Mouse (Mus musculus): Measurements from ENCODE around the gene Mrpl4.
A peak's percentile ranks its signal among the peaks of the same experiment; 100 is the strongest.

The Mrpl4 gene

DNA sequence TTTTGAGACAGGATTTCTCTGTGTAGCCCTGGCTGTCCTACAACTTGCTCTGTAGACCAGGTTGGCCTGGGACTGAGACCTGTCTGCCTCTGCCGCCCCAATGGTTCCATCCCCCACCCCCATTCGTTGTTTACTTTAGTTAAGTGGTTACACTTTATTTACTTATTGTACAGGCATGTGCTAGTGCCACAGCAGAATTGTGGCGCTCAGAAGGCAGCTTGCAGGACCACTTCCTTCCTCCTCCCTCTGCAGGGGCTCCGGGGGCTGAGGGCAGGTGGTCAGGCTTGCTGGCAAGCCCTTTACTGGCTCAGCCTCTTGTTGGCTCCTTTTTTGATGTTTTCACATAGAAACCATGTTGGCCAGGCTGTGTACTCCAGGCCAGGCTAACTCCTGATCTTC is 14.6 kb downstream of the Mrpl4 start:
- DNase-seq (ENCODE audit: low read depth): no peak

DNA sequence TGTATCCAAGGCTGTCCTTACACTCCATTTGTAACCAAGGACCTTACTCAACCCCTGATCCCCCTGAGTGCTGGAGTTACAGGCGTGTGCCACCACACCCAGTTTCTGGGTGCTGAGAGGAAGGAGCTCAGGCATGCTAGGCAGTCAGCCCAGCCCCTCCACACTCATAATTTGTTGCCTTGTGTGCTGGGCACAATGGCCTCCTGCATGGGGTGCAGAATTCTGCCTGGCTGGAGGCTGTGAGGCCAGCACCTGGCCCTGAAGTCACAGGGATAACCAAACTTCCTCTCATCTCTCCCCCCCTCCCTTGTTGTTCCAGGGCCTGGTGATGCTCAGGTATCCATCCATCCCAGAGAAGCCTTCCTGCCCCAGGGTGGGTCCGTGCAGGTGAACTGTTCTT is 16.1 kb downstream of the Mrpl4 start:
- DNase-seq (ENCODE audit: low read depth): no peak

DNA sequence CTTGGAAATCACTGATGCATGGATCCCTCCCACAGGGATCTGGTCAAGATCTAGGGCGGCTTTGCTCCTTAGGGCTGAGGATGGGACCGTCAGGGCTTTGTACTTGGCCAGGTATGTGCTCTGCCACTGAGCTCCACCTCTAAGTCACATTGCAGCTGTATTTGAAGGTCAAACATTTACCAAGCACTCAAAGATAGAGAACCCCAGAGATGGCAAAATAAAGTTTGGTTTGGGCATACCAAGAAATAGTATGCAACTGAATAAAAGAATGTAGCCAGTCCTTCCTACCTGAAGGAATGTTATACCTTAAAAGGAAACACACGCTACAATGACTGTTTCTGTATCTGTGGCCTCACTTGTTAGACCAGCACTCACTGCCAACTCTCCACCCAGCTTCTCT is 18.8 kb downstream of the Mrpl4 start:
- no peak for DNase-seq (ENCODE audit: low read depth)

DNA sequence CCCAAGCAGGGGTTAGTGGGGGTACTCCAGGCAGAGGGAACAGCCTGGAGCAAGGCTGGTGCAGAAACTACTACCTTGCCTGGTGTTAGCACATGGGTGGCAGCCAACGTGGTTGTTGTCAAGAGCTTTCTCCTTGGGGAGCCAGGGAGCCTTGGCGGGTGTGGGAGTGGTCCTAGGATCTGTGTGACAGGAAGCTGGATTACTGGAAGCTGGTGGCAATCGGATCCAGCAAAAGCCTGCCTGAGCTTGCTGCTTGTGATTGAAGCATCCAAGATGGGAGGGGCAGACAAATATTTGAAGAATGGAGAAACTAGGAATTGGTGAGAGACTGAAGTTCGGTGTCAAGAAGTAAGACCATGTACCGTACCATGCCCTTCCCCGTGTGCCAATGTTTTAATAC is 19.8 kb downstream of the Mrpl4 start:
- DNase-seq (ENCODE audit: low read depth): no peak

DNA sequence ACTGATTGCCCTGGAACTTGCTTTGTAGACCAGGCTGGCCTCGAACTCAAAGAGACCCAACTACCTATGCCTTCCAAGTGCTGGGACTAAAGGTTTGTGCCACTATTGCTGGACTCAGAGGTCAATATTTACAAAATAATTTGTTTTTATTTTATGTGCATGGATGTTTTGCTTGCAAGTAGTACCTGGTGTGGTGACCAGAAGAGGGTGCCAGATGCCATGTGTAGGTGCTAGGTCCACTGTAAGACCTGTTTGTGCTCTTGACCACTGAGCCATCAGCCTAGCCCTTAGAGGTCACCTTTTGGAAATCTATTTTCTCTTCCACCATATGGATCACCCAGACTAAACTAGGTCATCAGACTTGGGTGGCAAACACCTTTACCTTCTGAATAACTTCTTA is 20.2 kb downstream of the Mrpl4 start:
- no peak for DNase-seq (ENCODE audit: low read depth)

DNA sequence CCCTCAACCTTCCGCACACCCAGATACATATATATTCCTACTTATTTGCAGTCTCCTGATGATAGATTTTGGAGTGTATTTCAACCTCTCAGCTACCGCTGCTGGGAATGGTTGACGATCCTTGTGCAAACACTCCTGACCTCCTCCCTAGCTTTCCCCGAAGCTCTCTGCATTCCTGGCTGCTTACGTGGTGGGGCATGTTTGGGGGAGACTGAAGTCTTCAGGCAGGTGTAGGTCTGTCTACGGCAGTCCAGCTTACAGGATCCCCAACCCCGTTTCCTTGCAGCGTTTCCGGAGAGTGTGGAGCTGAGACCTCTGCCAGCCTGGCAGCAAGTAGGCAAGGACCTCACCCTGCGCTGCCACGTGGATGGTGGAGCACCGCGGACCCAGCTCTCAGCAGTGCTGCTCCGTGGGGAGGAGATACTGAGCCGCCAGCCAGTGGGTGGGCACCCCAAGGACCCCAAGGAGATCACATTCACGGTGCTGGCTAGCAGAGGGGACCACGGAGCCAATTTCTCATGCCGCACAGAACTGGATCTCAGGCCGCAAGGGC is 22.8 kb downstream of the Mrpl4 start:
- no peak for DNase-seq (ENCODE audit: low read depth)

DNA sequence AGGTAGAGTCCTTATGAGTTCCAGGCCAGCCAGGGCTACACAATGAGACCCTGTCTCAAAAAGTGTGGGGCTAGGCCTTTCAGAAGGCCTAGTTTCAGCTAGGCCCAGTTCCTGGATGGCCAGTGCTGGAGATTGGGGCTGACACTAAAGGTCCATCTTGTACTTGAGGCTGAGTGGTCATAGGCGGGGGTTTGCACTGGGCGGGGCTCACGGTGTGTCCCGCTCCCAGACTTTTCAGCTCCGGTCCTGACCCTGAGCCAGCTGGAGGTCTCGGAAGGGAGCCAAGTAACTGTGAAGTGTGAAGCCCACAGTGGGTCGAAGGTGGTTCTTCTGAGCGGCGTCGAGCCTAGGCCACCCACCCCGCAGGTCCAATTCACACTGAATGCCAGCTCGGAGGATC is 24.3 kb downstream of the Mrpl4 start:
- DNase-seq (ENCODE audit: low read depth): no peak

DNA sequence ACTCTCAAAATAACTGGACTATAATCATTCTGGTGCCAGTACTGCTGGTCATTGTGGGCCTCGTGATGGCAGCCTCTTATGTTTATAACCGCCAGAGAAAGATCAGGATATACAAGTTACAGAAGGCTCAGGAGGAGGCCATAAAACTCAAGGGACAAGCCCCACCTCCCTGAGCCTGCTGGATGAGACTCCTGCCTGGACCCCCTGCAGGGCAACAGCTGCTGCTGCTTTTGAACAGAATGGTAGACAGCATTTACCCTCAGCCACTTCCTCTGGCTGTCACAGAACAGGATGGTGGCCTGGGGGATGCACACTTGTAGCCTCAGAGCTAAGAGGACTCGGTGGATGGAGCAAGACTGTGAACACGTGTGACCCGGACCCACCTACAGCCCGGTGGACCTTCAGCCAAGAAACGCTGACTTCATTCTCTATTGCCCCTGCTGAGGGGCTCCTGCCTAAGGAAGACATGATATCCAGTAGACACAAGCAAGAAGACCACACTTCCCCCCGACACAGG is 25.3 kb downstream of the Mrpl4 start:
- no peak for DNase-seq (ENCODE audit: low read depth)

DNA sequence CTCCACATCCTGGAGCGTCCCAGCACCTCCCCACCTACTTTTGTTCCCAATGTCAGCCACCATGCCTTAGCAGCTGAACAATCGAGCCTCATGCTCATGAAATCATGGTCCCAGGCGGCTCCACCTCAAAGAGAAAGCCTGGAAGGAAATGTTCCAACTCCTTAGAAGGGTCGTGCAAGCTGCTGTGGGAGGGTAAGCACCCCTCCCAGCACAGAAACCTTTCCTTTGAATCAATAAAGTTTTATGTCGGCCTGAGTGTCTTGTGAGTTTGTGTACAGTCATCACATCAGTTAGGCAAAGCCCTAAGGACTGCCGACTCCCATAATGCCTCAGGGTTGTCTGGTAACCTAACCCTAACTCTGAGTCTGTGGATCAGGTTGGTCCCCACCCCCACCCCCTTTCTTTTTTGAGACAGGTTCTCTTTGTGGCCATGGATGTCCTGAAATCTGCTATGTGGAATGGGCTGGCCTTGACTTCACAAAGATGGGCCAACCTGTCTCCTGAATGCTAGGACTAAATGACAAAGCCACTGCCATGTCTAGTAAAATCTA is 26.1 kb downstream of the Mrpl4 start:
- no peak for DNase-seq (ENCODE audit: low read depth)

DNA sequence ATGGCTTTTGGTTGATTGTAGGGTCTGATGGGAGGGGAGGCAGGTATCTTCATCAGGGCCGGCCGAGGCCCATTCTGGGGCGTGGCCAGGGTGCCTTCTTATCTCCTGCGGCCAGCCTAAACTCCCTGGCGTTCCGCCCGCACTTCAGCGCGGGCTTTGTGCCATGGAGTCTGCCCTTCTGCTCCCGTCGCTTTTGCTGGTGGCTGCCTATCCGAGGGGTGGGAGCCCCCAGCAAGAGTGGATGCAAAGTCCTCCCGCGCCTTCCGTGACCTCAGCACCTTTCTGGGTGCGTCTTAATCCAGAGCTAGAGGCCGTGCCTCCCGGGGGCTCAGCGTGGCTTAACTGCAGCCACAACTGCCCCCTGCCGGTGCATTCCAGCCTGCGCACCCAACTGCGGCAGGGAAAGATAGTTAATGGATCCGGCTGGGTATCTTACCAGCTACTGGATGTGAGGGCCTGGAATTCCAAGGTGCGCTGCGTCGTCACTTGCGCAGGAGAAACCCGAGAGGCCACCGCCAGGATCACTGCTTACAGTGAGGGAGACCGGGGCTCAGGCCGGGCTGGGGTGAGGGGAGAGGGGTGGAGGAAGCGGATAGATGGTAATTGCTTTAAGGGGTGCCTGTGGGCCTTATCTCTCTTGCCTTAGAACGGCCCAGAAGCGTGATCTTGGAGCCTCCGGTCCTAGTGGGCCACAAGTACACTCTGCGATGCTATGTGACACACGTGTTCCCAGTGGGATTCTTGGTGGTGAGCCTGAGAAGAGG is 26.9 kb downstream of the Mrpl4 start, which contains the start of gene Icam4:
TSS of gene Icam4 (plus strand) at position 83 of the 764 bp plus-strand sequence.
- DNase-seq (ENCODE audit: low read depth): peak; percentile 90

DNA sequence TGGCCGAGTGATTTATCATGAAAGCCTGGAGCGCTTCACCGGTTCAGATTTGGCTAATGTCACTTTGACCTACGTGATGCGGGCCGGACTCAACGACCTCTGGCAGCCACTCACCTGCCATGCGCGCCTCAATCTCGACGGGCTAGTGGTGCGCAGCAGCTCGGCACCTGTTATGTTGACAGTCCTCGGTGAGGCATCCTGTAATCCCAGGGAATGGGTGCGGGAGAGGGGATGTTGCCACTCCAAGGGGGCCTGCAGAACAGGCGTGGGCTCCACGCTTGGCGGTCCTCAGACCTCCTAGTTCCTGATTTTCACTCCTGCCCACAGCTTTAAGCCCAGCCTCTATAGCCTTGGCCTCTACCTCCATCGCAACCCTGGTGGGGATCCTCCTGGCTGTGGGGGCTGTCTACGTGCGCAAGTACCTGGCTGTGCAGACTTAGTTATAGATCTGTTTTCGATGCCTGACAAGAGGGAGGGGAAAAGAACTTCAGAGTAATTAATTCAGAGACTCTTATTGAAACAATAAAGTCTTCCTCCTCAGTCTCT is 27.6 kb downstream of the Mrpl4 start:
- DNase-seq (ENCODE audit: low read depth): no peak

DNA sequence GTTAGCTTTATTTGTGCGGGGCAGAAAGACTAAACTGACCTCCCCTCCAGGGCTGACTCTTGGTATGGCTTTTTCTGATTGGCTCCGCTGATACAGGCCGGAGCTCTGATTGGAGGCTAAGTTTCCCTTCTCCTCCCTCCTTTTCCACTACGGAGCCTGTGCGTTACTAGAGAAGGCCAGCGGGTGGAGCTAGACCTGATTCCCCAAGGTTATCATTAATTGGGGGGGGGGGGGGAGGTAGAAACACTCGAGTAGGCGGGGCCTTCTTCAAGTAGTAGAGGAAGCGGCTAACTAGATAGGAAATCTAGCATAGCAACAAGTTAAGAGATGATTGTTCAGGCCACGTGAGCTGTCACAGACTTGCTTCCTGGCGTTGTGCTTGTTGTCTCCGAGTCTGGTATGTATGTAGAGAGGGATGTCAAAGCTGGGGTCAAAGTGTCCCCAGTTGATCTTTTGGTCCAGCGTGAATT is 28.3 kb downstream of the Mrpl4 start:
- peak; percentile 98 for DNase-seq (ENCODE audit: low read depth)

DNA sequence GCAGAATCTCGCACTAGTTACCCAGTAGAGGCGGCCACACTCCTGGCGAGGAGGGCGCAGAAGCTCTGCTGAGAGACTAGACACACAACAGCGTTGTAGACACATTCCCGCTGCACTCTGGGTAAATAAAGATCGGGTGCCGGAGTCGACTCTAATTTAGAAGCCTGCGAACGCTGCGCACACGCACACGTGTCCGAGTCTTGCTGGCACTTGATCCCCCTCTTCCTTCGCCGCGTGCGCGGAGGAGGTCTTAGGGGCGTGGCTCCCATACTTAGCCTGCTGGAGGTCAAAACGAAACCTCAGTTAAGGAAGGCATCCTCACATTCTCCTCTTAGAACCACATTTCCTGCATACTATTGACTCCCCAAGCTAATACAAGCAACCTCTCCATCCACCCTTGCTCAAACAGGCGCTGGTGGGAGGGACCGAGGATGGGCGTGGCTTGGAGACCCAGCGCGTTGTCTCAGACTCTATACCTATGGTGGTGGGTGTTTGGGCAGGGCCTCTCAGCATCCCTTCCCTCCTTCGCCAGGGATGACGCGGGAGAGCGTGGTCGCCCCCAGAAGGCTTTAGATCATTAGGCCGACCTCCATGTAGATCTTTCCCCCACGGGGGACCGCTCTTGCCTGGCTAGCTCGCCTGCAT is 28.8 kb downstream of the Mrpl4 start:
- DNase-seq (ENCODE audit: low read depth): no peak

DNA sequence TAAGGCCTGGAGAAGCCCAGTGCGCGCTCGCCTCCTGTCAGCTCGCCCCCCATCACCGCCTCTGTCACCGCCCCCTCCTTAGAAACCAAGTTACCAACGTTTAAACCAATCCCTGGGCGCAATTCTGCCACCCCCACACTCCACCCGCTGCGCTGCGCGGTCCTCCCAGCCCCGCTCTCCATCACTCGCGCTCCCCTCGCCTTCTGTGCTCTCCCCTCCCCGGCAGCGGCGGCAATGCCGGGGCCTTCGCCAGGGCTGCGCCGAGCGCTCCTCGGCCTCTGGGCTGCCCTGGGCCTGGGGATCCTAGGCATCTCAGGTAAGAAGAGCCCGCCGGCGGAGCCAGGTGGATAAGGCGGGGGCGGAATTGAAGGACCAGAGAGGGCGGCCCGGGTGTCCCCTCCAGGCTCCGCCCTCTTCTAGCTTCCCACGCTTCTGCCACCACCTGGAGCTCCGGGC is 29.4 kb downstream of the Mrpl4 start, which contains the start of gene Icam5:
TSS of gene Icam5 (plus strand) at position 178 of the 456 bp plus-strand sequence.
- DNase-seq (ENCODE audit: low read depth): no peak

DNA sequence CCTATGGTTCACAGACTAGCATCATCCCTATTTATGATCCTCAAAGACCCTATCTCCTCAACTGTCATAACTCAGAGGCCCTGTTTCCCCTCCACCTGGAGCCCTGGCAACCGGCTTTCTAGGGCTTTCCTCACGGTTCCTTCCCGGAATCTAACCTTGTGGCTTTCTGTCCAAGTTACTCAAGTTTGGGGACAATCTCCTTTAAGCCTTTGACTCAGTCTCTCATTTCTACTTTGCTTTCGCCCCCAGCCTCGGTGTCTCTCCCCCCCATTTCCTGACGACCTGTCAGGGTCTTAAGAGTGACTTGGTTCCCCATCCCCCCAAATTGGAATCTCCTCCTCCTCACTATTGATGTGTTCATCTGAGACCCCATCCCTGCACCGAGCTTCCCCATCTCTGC is 30.0 kb downstream of the Mrpl4 start:
- no peak for DNase-seq (ENCODE audit: low read depth)

DNA sequence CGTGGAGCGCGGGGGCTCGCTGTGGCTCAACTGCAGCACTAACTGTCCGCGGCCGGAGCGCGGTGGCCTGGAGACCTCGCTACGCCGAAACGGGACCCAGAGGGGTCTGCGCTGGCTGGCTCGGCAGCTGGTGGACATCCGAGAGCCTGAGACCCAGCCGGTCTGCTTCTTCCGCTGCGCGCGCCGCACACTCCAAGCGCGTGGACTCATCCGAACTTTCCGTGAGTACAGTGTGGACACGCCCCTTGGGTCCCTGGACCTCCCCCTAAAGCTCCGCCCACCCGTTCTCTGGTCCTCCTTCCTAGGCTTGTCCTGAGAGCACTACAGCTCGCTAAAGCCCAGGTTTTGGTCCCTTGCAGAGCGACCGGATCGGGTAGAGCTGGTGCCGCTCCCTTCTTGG is 30.6 kb downstream of the Mrpl4 start:
- DNase-seq (ENCODE audit: low read depth): peak; percentile 92

DNA sequence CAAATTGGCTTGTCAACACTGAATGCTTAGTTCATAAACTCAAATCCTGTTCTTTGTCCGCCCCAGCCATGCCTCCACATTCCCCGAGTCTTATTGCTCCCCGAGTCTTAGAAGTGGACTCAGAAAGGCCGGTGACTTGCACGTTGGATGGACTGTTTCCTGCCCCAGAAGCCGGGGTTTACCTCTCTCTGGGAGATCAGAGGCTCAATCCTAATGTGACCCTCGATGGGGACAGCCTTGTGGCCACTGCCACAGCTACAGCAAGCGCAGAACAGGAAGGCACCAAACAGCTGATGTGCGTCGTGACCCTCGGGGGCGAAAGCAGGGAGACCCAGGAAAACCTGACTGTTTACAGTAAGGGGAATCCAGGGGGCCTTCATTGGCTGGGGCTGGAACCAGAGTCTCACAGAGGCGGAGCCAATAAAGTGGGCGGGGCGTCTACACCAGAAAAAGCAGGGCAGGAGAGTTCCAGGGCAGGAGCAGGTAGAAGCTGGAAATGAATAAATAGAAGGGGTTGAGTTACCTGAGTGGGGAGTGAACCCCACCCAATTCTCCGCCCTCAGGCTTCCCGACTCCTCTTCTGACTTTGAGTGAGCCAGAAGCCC is 32.0 kb downstream of the Mrpl4 start:
- DNase-seq (ENCODE audit: low read depth): no peak

DNA sequence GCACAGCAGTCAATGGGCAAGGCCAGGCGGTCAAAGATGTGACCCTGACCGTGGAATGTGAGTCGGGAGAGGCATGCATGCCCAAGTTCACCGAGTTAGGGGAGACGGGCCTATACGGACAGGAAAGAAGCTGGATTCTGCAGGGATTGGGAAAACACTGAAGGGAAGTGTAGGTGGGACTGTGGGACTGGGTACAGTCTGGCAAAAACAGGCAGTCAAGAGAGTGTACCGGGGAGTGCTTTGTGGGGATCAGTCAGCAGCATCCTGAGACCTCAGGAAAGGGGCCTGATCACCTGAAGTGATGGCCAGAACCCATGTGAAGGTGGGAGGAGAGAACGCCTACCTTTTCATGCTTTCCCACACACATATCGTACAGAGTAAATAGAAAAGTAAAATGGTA is 33.0 kb downstream of the Mrpl4 start:
- DNase-seq (ENCODE audit: low read depth): no peak

DNA sequence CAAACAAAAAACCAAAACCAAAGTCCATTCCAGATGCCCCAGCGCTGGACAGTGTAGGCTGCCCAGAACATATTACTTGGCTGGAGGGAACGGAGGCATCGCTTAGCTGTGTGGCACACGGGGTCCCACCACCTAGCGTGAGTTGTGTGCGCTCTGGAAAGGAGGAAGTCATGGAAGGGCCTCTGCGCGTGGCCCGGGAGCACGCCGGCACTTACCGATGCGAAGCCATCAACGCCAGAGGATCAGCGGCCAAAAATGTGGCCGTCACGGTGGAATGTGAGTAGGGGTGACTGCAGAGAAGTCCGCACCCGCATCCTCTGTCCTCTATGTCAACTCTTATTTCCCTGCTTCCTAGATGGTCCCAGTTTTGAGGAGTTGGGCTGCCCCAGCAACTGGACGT is 33.6 kb downstream of the Mrpl4 start:
- DNase-seq (ENCODE audit: low read depth): no peak

DNA sequence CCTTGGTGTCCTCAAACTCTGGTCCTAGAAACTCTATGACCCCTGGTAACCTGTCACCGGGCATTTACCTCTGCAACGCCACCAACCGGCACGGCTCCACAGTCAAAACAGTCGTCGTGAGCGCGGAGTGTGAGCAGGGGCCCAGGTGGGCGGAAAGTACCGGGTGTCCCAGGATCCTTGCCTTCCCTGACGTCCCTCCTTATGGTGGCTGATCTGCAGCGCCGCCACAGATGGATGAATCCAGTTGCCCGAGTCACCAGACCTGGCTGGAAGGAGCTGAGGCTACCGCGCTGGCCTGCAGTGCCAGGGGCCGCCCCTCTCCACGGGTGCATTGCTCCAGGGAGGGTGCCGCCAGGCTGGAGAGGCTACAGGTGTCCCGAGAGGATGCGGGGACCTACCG is 34.1 kb downstream of the Mrpl4 start:
- no peak for DNase-seq (ENCODE audit: low read depth)

DNA sequence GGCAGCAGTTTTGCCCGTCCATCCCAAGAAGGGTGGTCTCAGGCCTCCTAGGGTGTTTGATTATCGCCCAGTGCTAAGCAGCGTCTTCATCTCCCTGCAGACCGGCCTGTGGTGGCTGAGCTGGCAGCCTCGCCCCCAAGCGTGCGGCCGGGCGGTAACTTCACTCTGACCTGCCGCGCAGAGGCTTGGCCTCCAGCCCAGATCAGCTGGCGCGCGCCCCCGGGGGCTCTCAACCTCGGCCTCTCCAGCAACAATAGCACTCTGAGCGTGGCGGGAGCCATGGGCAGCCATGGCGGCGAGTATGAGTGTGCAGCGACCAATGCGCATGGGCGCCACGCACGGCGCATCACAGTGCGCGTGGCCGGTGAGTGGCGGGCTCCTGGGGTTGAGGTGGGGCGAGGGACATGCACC is 34.9 kb downstream of the Mrpl4 start:
- no peak for DNase-seq (ENCODE audit: low read depth)

DNA sequence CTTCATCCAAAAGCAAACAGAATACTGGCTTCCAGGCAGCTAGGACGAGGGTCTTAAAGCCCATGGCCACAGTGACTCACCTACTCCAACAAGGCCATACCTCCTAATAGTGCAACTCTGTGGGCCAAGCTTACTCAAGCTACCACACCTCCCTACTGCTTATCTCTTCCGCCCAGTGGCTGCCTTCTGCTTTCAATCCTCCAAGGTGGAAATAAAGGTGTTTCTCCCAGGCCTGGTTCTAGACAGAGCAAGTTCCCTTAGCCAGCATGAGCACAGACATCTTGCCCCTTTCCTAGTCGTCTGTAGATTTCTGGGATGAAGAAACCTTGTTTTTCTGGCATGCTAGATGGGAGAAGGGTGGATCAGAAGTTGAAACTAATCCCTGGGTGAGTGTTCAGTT is 37.2 kb downstream of the Mrpl4 start:
- no peak for DNase-seq (ENCODE audit: low read depth)

Data from c-Kit-positive CD71-positive TER-119-negative erythroid progenitor cells, embryonic 14.5 days (primary cell).